Mouse (Mus musculus) liver, embryonic 12.5 days (tissue): ENCODE data around the gene 4930550L24Rik. TPM values are rescaled to one million over a fixed set of nuclear protein-coding genes. Genes with fewer than 3 reads are reported as not detected.

Experiments
- ATAC-seq: fragments of 200-750 bp; cut with Nextera tagmentation; 2 replicates; pipeline ENCODE4 v1.8.0; 2017; ENCODE audit warnings: moderate number of reproducible peaks, mild to moderate bottlenecking, moderate library complexity
- H3K27ac ChIP-seq: fragments of 300-500 bp; sonication (generic); 2 replicates; pipeline ENCODE4 v1.5.1; 2016; ENCODE audit warnings: mild to moderate bottlenecking
- H3K27me3 ChIP-seq: fragments of 300-500 bp; sonication (generic); replicated peaks from 2 replicates; pipeline ENCODE4 v1.6.1; 2016; ENCODE audit warnings: mild to moderate bottlenecking, moderate library complexity
- H3K36me3 ChIP-seq: fragments of 300-500 bp; sonication (generic); 2 replicates; pipeline ENCODE4 v1.6.1; 2016; ENCODE audit warnings: mild to moderate bottlenecking, moderate library complexity
- H3K4me1 ChIP-seq: fragments of 300-500 bp; sonication (generic); 2 replicates; pipeline ENCODE4 v1.6.1; 2016
- H3K4me2 ChIP-seq: fragments of 300-500 bp; sonication (generic); 2 replicates; pipeline ENCODE4 v1.6.1; 2016; ENCODE audit warnings: mild to moderate bottlenecking, moderate library complexity
- H3K4me3 ChIP-seq: fragments of 300-500 bp; sonication (generic); 2 replicates; pipeline ENCODE4 v1.5.1; 2016; ENCODE audit warnings: mild to moderate bottlenecking, moderate library complexity
- H3K9ac ChIP-seq: fragments of 300-500 bp; sonication (generic); 2 replicates; pipeline ENCODE4 v1.6.1; 2016; ENCODE audit warnings: mild to moderate bottlenecking, moderate library complexity
- H3K9me3 ChIP-seq: fragments of 300-500 bp; sonication (generic); replicated peaks from 2 replicates; pipeline ENCODE4 v1.6.1; 2016; ENCODE audit warnings: mild to moderate bottlenecking, moderate library complexity
- WGBS: fragments of 180-500 bp; shearing (Covaris S2); methylation state at CpG from one replicate; pipeline ENCODE4 v1.1.7; 2016; ENCODE audit not compliant: insufficient replicate concordance; 5-methylcytosine and 5-hydroxymethylcytosine counted together
- polyA plus RNA-seq: library from polyadenylated mRNA; unstranded; fragments of >200 nt; fragmentation: Nextera tagmentation; extraction: Ambion mirVana; gene quantifications from 2 replicates; pipeline ENCODE4 v1.2.1, GENCODE M21; 2016

The 4930550L24Rik gene
- polyA plus RNA-seq, result 0.39 and 0.41 TPM in 2 replicates

DNA sequence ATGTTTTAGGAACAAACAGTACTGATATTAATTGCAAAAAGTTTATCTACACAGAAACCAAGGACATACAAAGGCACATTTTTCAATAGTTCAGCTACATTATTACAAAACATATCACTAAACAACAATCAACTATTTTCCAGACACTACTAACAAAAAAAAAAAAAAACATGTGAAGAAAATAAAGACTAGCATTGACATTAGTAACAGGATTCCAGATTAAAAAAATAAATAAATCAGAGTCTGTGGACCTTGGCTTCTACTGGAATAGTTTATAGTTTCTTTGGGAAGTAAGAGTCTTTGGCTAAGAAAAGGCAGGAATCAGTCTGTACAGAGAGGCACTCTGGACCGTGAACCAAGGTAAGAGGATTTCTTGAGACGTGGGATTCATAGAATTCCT, at the start of gene 4930550L24Rik:
4930550L24Rik (plus strand) TSS at position 301 of the 400 bp plus-strand sequence.
- WGBS, result 64% methylated on average over 2 of the region's 2 CpGs
- Histone ChIP-seq H3K9me3 (no peaks in the 10 kb centered on the region), H3K36me3 (no peaks in the 10 kb centered on the region), H3K27ac (no peak within 1 kb of the TSS), H3K4me2 (no peak within 1 kb of the TSS), H3K27me3 (no peaks in the 10 kb centered on the region), H3K9ac (no peak within 1 kb of the TSS), H3K4me3 (no peak within 1 kb of the TSS), H3K4me1 (no peaks in the 10 kb centered on the region)
- no peak for ATAC-seq

- Histone ChIP-seq H3K4me3 (no peak overlapping the region), H3K36me3 (no peaks in the 10 kb centered on the region), H3K4me1 (no peaks in the 10 kb centered on the region), H3K27ac (no peak overlapping the region), H3K9me3 (no peaks in the 10 kb centered on the region), H3K27me3 (no peaks in the 10 kb centered on the region), H3K4me2 (no peak overlapping the region), H3K9ac (no peak overlapping the region)
- no peak for ATAC-seq
- WGBS, result 26% methylated on average over 1 of the region's 1 CpGs
Measured at GRCm38 (mm10) chrX:58900753-58901152, 8.4 kb upstream of the 4930550L24Rik start.

DNA sequence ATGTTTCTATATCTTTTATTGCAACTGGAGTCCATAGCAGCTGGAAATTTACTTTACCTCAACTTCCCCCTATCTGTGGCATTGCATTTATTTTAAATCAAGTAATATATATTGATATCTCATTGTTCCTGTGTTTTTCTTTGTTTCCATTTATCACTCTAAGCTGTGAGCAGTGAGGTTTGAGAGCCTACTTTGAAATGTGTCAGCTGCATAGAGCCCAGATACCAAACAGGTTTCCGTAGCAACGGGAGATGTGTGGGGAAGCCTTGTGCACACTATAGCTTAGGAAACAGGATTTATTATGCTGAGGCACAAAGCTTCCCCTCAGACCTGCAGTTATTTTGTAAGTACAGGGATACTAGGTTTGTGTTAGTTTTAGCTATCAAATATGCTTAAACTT, 58.8 kb downstream of the 4930550L24Rik start:
- Histone ChIP-seq H3K4me1 (no peaks in the 10 kb centered on the region), H3K9me3 (no peaks in the 10 kb centered on the region), H3K27me3 (no peaks in the 10 kb centered on the region), H3K27ac (no peak overlapping the region), H3K4me3 (no peak overlapping the region), H3K4me2 (no peak overlapping the region), H3K36me3 (no peaks in the 10 kb centered on the region), H3K9ac (no peak overlapping the region)
- WGBS, result 79% methylated on average over 2 of the region's 2 CpGs
- ATAC-seq, result no peak
